Mouse (Mus musculus): ENCODE data around the gene Adgrb3.
A peak's percentile ranks its signal among the peaks of the same experiment; 100 is the strongest.
"Not testable (repeated sequence)": the region's sequence is repeated elsewhere in the genome, so short reads cannot be mapped to it uniquely, and the experiment has no call there.

The Adgrb3 gene

DNA sequence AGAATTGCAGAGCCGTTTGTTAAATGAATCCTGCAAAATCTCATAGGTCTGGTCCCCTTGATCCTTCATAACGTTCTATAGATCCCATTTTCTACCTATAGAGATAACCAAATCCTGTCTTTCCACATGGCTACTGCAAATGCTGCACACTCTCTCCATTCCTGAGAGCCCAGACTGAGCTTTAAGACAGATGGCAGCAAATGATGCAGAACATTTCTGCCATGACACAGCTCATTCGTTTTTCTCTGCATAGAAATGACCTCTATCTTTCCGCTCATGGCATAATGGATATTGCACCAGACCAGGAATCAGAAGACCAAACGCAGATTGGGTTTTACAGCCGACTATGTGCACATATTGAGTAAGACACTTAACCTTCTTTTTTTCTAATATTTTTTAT lies 84.8 kb downstream of the Adgrb3 start:
- DNase-seq (ENCODE audit: low spot score): peak; percentile 5

DNA sequence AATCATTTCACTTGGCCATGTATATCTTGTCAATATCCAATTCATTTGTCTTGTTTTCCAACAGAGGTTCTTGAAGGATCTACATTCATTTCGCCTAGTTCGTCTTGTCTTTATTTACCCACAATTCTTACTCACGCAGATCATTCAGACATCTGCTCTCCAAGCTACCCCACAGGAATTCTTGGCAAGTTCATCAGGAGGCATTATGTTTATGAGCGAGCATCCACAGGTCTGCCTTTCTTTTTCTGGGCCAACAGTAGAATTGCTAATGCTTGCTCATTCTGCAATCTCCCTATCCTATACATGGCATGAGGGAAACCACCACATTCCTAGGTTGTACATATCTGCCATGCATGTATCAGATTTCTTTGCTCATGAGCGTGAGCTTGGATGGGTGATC lies 99.7 kb downstream of the Adgrb3 start:
- DNase-seq (ENCODE audit: low spot score): no peak

GRCm38 (mm10) chr1:25711474-25711873 lies 118.0 kb downstream of the Adgrb3 start:
- DNase-seq (ENCODE audit: low spot score): no peak

DNA sequence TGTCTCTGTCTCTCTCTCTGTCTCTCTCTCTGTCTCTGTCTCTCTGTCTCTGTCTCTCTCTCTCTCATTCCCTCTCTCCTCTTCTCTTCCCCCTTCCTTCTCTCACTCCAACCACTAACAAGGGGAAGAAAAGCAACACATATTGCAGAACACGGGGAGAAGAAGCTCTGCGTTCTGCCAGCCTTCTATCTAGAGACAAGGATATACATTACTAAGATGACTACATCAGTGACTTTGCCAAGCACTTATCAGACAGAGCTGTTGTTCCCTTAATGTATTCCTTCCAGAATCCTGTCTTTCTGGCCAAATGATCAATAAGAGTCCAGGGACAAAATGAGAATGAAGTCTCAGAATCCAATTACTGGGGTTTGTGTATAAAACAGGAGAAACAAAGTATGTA lies 123.2 kb downstream of the Adgrb3 start:
- no peak for DNase-seq (ENCODE audit: low spot score)

DNA sequence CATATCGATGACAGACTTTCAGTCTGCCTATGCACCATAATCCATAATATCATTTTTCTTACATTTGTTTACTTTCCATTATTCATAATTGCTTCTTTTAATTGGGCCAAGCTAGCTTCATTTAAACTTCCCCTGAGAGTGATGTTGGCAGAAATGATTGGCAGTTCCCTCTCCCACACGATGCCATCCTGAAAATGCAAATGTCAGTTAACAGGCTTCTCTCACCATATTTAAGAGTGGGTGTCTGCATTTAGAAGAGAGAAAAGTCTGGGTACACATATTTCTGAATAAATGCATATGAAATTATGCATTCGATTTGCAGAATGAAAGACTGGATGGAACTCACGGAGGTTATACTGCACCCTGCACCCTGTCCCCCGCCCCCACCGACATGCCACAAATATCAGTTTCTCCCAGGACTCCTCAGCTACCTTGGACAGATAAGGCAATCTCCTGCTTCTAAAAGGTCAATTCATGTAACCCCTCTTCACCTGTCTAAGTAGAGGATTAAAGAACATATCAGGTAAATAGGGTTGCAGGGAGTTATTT lies 130.7 kb downstream of the Adgrb3 start:
- no peak for DNase-seq (ENCODE audit: low spot score)

DNA sequence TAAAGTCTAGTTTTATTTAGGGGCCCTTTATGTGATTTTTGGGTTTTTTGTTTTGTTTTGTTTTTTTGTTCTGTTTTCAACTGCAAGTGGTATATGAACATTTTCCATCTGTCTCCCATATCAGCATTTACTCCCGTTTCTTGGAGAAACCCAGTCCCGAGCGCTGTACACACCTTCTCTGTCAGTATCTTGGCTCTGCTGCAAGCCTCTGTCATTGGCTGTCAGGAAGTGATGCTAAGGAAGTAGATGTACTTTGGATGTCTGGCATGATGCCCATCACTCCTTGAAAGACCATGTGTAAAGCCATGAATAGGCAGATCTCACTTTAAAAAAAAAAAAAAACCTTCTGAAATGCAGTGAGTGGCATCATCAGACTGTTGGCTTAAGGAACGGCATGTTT lies 132.3 kb downstream of the Adgrb3 start:
- DNase-seq (ENCODE audit: low spot score): no peak

- peak; percentile 9 for DNase-seq (ENCODE audit: low spot score)
Measured at GRCm38 (mm10) chr1:25696771-25697170, 132.7 kb downstream of the Adgrb3 start.

DNA sequence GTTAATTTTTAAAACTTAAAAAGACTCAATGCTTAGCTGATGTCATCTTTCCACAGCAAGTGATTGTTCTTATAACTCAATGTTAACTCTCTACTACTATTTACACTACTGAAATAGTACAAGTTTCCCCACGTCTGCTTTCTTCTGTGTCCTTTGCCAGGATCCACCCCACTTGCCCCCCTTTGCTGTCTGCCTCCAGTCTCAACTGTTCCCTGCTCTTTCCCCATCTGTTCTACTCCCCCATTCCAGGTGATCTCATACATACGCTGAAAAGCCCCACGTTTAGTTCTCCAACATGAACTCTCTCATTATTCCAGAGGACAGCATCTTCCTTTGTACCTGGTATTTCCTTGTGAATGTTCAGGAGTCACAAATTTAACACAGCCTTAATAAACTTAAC lies 147.4 kb downstream of the Adgrb3 start:
- no peak for DNase-seq (ENCODE audit: low spot score)

- DNase-seq (ENCODE audit: low spot score): no peak
Measured at GRCm38 (mm10) chr1:25679656-25680055, 149.9 kb downstream of the Adgrb3 start.

GRCm38 (mm10) chr1:25652717-25653116 lies 176.8 kb downstream of the Adgrb3 start:
- no peak for DNase-seq (ENCODE audit: low spot score)

DNA sequence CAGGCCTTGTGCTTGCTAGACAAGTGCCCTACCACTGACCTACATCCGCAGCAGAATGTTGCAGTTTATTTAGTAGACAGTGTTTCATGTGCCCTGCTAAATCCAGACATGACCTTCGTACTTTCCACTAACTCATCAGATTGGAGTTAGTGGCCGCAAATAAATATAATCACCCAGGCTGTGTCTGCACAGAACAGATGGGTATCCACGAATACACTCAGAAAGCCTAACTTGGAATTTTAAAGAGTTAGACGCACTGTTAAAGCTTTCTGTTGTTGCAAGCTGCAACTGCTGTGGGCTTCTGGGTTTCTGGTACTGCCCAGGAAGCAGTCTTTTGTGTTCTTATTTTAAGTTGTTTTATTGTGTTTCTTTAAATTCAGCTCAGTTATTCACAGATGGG lies 185.3 kb downstream of the Adgrb3 start:
- DNase-seq (ENCODE audit: low spot score): no peak

DNA sequence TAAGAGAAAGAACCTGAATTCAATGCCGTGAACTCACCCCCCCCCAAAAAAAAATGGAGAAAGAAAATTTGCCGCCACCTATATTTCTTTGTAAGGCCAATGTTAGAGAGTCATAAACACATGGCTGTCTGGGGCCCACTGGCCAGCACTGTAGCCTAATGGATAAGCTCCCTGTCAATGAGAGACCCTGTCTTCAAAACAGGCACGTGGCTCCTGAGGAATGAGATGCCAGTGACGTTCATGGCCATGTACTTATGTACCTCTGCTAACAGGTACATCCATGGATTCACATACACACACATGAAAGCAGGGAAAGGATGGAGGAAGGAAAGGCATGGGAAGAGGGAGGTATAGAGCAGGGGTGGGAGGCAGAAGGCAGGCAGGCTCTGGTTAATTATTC lies 208.0 kb downstream of the Adgrb3 start:
- DNase-seq (ENCODE audit: low spot score): no peak

DNA sequence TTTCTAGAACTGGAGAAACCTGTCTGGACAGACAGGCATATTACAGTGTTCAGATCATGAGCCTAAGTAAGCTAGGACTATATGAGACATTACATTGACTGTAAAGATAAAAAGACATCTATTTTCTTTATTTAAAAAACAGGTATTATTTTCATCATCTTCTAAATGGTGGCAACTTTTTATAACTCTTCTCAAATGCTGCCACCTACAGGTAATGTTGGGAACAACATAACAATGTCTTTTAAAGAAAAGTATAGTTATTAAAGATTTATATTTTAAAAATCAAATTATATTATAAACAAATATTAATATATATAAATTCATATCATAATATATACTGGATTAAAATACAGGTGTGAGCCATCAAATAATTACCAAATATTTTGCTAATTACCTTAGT lies 212.6 kb downstream of the Adgrb3 start:
- peak; percentile 59 for DNase-seq (ENCODE audit: low spot score)

GRCm38 (mm10) chr1:25610776-25611175 lies 218.7 kb downstream of the Adgrb3 start:
- DNase-seq (ENCODE audit: low spot score): not testable (repeated sequence)

DNA sequence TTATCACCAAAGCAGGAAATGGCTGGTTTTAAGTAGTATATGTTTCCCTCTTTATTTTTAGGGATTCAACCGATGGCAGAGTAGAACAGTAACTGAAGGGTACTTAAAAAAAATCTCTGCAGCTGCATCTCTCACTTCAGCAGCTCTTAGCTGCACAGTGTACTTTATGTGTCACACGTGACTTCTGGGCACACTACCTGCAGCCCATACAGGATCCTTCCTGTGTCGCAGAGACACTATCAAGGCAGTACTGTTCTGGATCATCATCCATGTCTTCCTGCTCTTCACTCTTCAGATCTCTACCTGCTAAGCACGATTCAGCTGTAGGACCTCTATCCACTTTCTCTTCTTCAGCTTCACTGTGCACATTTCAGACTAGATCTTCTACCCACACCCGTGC lies 230.6 kb downstream of the Adgrb3 start:
- DNase-seq (ENCODE audit: low spot score): no peak

DNA sequence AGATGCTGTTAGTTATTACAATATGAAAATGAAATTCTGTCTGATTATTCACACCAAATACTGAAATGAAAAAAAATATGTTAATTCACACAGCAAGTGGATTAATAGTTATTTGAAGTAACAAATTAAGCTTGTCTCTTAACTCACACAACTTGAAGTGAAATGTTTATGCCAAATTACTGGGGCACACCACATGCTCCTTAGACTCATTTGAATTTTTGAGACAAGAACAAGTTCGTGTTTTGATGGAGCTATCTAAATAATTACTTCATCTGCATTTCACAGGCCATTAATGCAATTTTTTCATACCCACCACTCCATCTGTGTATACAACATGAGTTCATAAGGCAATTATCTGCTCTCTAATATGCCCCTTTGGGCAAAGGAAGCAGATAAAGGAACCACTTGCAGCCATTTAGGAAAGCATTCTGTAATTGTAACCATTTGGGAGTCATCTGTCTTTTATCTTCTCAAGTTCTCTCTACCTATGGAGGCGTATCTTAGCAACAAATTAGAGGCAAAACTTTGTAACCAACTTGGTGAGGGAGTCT lies 240.9 kb downstream of the Adgrb3 start:
- peak; percentile 4 for DNase-seq (ENCODE audit: low spot score)

GRCm38 (mm10) chr1:25581698-25582097 lies 247.8 kb downstream of the Adgrb3 start:
- no peak for DNase-seq (ENCODE audit: low spot score)

- DNase-seq (ENCODE audit: low spot score): no peak
Measured at GRCm38 (mm10) chr1:25577836-25578235, 251.7 kb downstream of the Adgrb3 start.

GRCm38 (mm10) chr1:25576598-25576997 lies 252.9 kb downstream of the Adgrb3 start:
- no peak for DNase-seq (ENCODE audit: low spot score)

DNA sequence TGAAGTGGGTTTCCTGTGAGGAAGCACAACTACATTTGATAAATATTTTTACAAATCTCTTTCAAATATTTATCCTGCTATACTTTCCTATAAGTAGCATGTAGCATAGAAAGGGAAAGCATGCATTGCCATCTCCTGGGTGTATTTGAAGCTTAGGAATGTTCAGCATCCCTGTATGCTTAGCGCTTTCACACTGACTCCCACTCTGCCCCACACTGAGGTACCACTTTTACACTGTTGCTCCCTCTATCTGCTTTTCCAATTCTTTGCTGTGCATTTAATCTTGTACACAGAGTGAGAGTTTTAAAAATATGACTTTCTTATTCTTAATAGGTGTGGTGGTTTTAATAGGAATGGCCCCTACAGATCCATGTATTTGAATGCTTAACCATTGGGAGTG lies 261.4 kb downstream of the Adgrb3 start:
- DNase-seq (ENCODE audit: low spot score): no peak

DNA sequence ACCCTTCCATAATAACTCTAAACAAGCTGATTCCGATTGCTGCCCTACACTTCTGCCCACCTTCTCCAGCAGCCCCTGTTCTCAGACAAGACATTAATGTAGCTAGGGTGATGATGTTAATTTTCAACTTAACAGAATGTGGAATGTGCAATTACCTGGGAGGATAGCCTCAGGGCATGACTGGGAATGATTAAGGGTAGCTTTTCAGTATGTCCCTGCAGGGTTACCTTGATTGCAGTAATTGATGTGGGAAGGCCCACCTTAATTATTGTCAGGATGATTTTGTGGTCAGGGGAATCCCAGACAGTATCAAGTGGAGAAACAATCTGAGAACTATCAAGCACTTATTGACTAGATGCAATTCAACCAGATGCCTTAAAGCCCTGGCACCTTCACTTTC lies 283.4 kb downstream of the Adgrb3 start:
- no peak for DNase-seq (ENCODE audit: low spot score)

GRCm38 (mm10) chr1:25543915-25544314 lies 285.6 kb downstream of the Adgrb3 start:
- no peak for DNase-seq (ENCODE audit: low spot score)

DNA sequence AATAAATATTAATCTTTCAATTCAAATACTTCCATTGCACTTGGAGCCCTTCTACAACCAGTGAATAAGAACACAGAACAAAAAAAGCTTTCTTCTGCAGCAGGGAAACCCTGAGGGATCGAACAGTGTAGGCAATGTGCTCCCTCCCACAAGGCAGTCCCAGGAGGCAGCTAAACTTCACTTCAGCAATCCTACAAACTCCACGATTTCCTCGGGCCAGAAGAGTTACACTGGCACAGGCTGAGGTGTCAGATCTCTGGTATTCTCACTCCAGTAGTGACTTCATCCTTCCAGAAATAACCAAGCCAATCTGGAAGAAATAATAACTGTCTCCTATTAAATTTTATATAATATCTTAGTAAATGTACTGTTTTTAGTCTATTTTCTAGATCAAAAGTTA lies 286.6 kb downstream of the Adgrb3 start:
- no peak for DNase-seq (ENCODE audit: low spot score)

DNA sequence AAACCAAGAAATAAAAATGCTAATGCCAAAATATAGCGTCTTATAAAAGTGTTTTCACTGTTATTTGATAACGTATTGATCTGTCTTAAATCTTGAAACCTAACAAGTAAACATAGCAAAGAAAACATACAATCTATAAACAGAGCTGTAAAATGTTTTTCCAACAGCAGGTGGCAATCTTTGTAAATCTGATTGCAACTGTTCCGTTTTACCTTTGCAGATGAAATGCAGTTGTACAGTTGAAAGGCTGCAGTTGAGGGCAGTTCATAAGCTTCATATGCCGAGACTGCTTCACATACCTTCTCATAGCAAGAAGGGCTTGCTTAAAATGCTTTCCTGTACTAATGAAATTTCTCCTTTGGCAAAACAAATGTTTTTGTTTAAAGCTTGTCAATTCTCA lies 302.5 kb downstream of the Adgrb3 start:
- DNase-seq (ENCODE audit: low spot score): peak; percentile 20
